Mouse (Mus musculus): ENCODE measurements at regions not wholly inside any gene's neighbourhood (a gene's known extent, or its start where the extent isn't known, plus 50 kb on each side); places are given as distances from the start of the nearest gene placed in this dataset.
A peak's percentile ranks its signal among the peaks of the same experiment; 100 is the strongest.

- DNase-seq (ENCODE audit: extremely low spot score in 1 of 2, low spot score in 2 of 2): peak in 1 of 2 experiments; percentile 50
- TF ChIP-seq CTCF (IDR thresholded peaks at IDR 0.05): no peak
- 0 out of 2 replicates have a peak overlapping the region, but pooled peaks have one; percentile 2 for H3K27ac ChIP-seq
- no peak overlapping the region for H3K4me3 ChIP-seq
- intact Hi-C loops (cut with DNase I): loop anchor here (5.0 kb wide), 1 partner anchor 88 kb away; no protein-coding TSS in a partner anchor
Measured at GRCm38 (mm10) chr19:23044510-23045464, 96.2 kb upstream of the Klf9 start.

GRCm38 (mm10) chr19:23051456-23051855 lies 89.6 kb upstream of the Klf9 start:
- intact Hi-C loops (cut with DNase I): no loop called here
- H3K4me3 ChIP-seq: no peak overlapping the region
- no peak overlapping the region for H3K27ac ChIP-seq
- TF ChIP-seq CTCF (IDR thresholded peaks at IDR 0.05): no peak
- DNase-seq (ENCODE audit: extremely low spot score in 1 of 2, low spot score in 2 of 2): no peak

GRCm38 (mm10) chr19:23054440-23054839 lies 86.6 kb upstream of the Klf9 start:
- no peak for DNase-seq (ENCODE audit: extremely low spot score in 1 of 2, low spot score in 2 of 2)
- no peak overlapping the region for H3K27ac ChIP-seq
- H3K4me3 ChIP-seq: no peak overlapping the region
- no peak for TF ChIP-seq CTCF (IDR thresholded peaks at IDR 0.05)
- intact Hi-C loops (cut with DNase I): no loop called here

- no peak for DNase-seq (ENCODE audit: extremely low spot score in 1 of 2, low spot score in 2 of 2)
- intact Hi-C loops (cut with DNase I): loop anchor here (2.0 to 5.0 kb wide), 2 partner anchors 94 to 115 kb away; no protein-coding TSS in a partner anchor
- peak overlapping the region; percentile 84 for H3K27ac ChIP-seq
- no peak for TF ChIP-seq CTCF (IDR thresholded peaks at IDR 0.05)
- H3K4me3 ChIP-seq: no peak overlapping the region
Measured at GRCm38 (mm10) chr19:23055916-23056805, 84.9 kb upstream of the Klf9 start.

- Histone ChIP-seq H3K27ac (peak overlapping the region; percentile 93), H3K4me3 (peak overlapping the region; percentile 37)
- intact Hi-C loops (cut with DNase I): loop anchor here (1.0 to 5.0 kb wide), 4 partner anchors 78 to 141 kb away; no protein-coding TSS in a partner anchor
- TF ChIP-seq CTCF (IDR thresholded peaks at IDR 0.05): no peak
- DNase-seq (ENCODE audit: extremely low spot score in 1 of 2, low spot score in 2 of 2): peak; percentile 71 to 76
Measured at GRCm38 (mm10) chr19:23056851-23057707, 83.9 kb upstream of the Klf9 start.

- DNase-seq (ENCODE audit: extremely low spot score in 1 of 2, low spot score in 2 of 2): peak in 1 of 2 experiments; percentile 21
- TF ChIP-seq CTCF (IDR thresholded peaks at IDR 0.05): no peak
- H3K27ac ChIP-seq: peak overlapping the region; percentile 93
- intact Hi-C loops (cut with DNase I): loop anchor here (1.0 to 5.0 kb wide), 4 partner anchors 77 to 142 kb away; no protein-coding TSS in a partner anchor
- H3K4me3 ChIP-seq: peak overlapping the region; percentile 37
Measured at GRCm38 (mm10) chr19:23057739-23058501, 83.1 kb upstream of the Klf9 start.

GRCm38 (mm10) chr19:23058502-23058900 lies 82.5 kb upstream of the Klf9 start:
- intact Hi-C loops (cut with DNase I): loop anchor here (5.0 kb wide), 1 partner anchor 96 kb away; no protein-coding TSS in a partner anchor
- peak overlapping the region; percentile 93 for H3K27ac ChIP-seq
- no peak for DNase-seq (ENCODE audit: extremely low spot score in 1 of 2, low spot score in 2 of 2)

GRCm38 (mm10) chr19:23061081-23061640 lies 79.9 kb upstream of the Klf9 start:
- intact Hi-C loops (cut with DNase I): no loop called here
- Histone ChIP-seq H3K4me3 (no peak overlapping the region), H3K27ac (no peak overlapping the region)
- no peak for TF ChIP-seq CTCF (IDR thresholded peaks at IDR 0.05)
- no peak for DNase-seq (ENCODE audit: extremely low spot score in 1 of 2, low spot score in 2 of 2)

More at GRCm38 (mm10) chr19:23058502-23058900, 82.5 kb upstream of the Klf9 start:
- TF ChIP-seq CTCF (IDR thresholded peaks at IDR 0.05): no peak
- H3K4me3 ChIP-seq: no peak overlapping the region

- no peak for TF ChIP-seq CTCF (IDR thresholded peaks at IDR 0.05)
- intact Hi-C loops (cut with DNase I): no loop called here
- no peak for DNase-seq (ENCODE audit: extremely low spot score in 1 of 2, low spot score in 2 of 2)
- Histone ChIP-seq H3K27ac (no peak overlapping the region), H3K4me3 (no peak overlapping the region)
Measured at GRCm38 (mm10) chr19:23061906-23062305, 79.1 kb upstream of the Klf9 start.

GRCm38 (mm10) chr19:23062851-23063250 lies 78.2 kb upstream of the Klf9 start:
- no peak for TF ChIP-seq CTCF (IDR thresholded peaks at IDR 0.05)
- intact Hi-C loops (cut with DNase I): no loop called here
- Histone ChIP-seq H3K4me3 (no peak overlapping the region), H3K27ac (no peak overlapping the region)
- no peak for DNase-seq (ENCODE audit: extremely low spot score in 1 of 2, low spot score in 2 of 2)
